19 mouse cellular contexts compared by ENCODE assay signal in genomic region chr7:122380336-122381130, GRCm38 (mm10).
DNase-seq lines count a peak whose midpoint lies in the region; ATAC-seq and TF ChIP-seq lines count a peak whose summit lies in the region.
"Had no signal": no experiment of that assay in that cellular context is flagged by ENCODE, and none has a peak within 500 bp of the region (broad histone marks: within the 10 kb centered on the region; RNA-seq: fewer than 3 reads in every experiment).

No protein-coding gene starts in this region.

- TF ChIP-seq RAD21 in CH12.LX (IDR thresholded peaks at IDR 0.05; ENCODE audit: low read depth, low read length), result no peak

- peaks cover 33 to 78% of the 10 kb centered on the region in 2 experiments for H3K36me3 ChIP-seq in CH12.LX (replicated peaks in 1 of 2; ENCODE audit: control insufficient read depth in 1 of 2, insufficient read depth in 1 of 2, low read length in 1 of 2)
- H3K36me3 ChIP-seq in thymus, adult 2 months (ENCODE audit: control insufficient read depth, insufficient read depth, low read length), result 0 out of 2 replicates have a peak, but pooled peaks cover 3% of the 10 kb centered on the region
- H3K36me3 ChIP-seq in embryonic facial prominence, embryonic 10.5 days (replicated peaks), result no peaks in the 10 kb centered on the region
- H3K36me3 ChIP-seq: embryonic facial prominence, embryonic 12.5 days; G1E; heart, embryonic 10.5 days; midbrain, embryonic 15.5 days had no signal

- no peak overlapping the region for H3K4me2 ChIP-seq in CH12.LX (ENCODE audit: insufficient read depth, low read depth, poor library complexity, severe bottlenecking)
- H3K4me2 ChIP-seq: embryonic facial prominence, embryonic 12.5 days; lung, embryonic 14.5 days; midbrain, embryonic 15.5 days had no signal

- H3K4me1 ChIP-seq in CH12.LX (ENCODE audit: control insufficient read depth in 1 of 2, insufficient read depth in 2 of 2), result peaks cover 19 to 82% of the 10 kb centered on the region in 2 experiments
- peaks cover 23% of the 10 kb centered on the region for H3K4me1 ChIP-seq in thymus, adult 2 months (replicated peaks; ENCODE audit: control insufficient read depth, insufficient read depth, low read length)
- peaks cover 9% of the 10 kb centered on the region for H3K4me1 ChIP-seq in embryonic facial prominence, embryonic 10.5 days

- no peaks in the 10 kb centered on the region for H3K27me3 ChIP-seq in CH12.LX (replicated peaks)
- H3K27me3 ChIP-seq in thymus, adult 2 months (ENCODE audit: control insufficient read depth, insufficient read depth, low read length), result no peaks in the 10 kb centered on the region
- no peaks in the 10 kb centered on the region for H3K27me3 ChIP-seq in embryonic facial prominence, embryonic 10.5 days (replicated peaks; ENCODE audit: low read depth, poor library complexity, severe bottlenecking)
- H3K27me3 ChIP-seq: embryonic facial prominence, embryonic 12.5 days; midbrain, embryonic 15.5 days had no signal

- H3K79me2 ChIP-seq in CH12.LX (replicated peaks; ENCODE audit: control insufficient read depth, extremely low read depth, insufficient read depth, poor library complexity, severe bottlenecking), result peaks cover 71% of the 10 kb centered on the region

- in situ Hi-C loops in CH12.LX (cut with MboI; ENCODE audit: low pct_ligation_motif_present, low pct_unique_long_range_greater_than_20kb, low sequenced_read_pairs), result no loop called here

- 96% methylated on average over 10 of the region's 10 CpGs for WGBS in thymus, adult 2 months
- WGBS in embryonic facial prominence, embryonic 10.5 days, result 90% methylated on average over 10 of the region's 10 CpGs

- intact Hi-C loops in heart, postnatal 14 days (cut with DNase I), result no loop called here

- no peaks in the 10 kb centered on the region for H3K9me3 ChIP-seq in CH12.LX (replicated peaks; ENCODE audit: low read length)
- H3K9me3 ChIP-seq in embryonic facial prominence, embryonic 10.5 days, result no peaks in the 10 kb centered on the region
- H3K9me3 ChIP-seq: embryonic facial prominence, embryonic 12.5 days; heart, embryonic 10.5 days; midbrain, embryonic 15.5 days had no signal

- dilution Hi-C loops in CH12.LX (cut with MboI; ENCODE audit: extremely low pct_ligation_motif_present, extremely low pct_unique_long_range_greater_than_20kb, low sequenced_read_pairs), result no loop called here

- peak overlapping the region; percentile 37; the same call in 1 of the 2 replicates for H3K27ac ChIP-seq in CH12.LX (ENCODE audit: insufficient read depth, low read depth)
- H3K27ac ChIP-seq in thymus, adult 2 months (ENCODE audit: control insufficient read depth, insufficient read depth, low read length), result no peak overlapping the region
- H3K27ac ChIP-seq in embryonic facial prominence, embryonic 10.5 days (replicated peaks), result no peak overlapping the region
- H3K27ac ChIP-seq: embryonic facial prominence, embryonic 12.5 days; heart, embryonic 10.5 days; liver, embryonic 14.5 days had no signal

- no peak for TF ChIP-seq CTCF in CH12.LX (conservative IDR thresholded peaks at IDR 0.05 in 1 of 2, IDR thresholded peaks at IDR 0.05 in 1 of 2; ENCODE audit: low read depth in 2 of 2, low read length in 2 of 2)
- TF ChIP-seq CTCF in thymus, adult 2 months (IDR thresholded peaks at IDR 0.05; ENCODE audit: borderline replicate concordance, control insufficient read depth, extremely low read depth, insufficient read depth, low read length, poor library complexity), result no peak

- no peak for ATAC-seq in activated CD4-positive, CD25-positive, alpha-beta regulatory T cell, adult 4 months
- ATAC-seq: forebrain, postnatal 0 days; intestine, postnatal 0 days; midbrain, embryonic 15.5 days had no signal

- H3K9ac ChIP-seq in CH12.LX (ENCODE audit: insufficient read depth, low read depth), result no peak overlapping the region
- H3K9ac ChIP-seq: embryonic facial prominence, embryonic 12.5 days; forebrain, postnatal 0 days; liver, embryonic 14.5 days; lung, embryonic 14.5 days; midbrain, embryonic 15.5 days had no signal

- peak; percentile 74 for DNase-seq in heart, adult 11 months
- no peak for DNase-seq in heart, postnatal 14 days
- DNase-seq in CH12.LX (ENCODE audit: extremely low read depth), result no peak
- DNase-seq in cerebellum, adult 18-20 months, result peak; percentile 72 to 80
- DNase-seq in cerebellum, postnatal 14 days, result peak; percentile 67 to 75
- DNase-seq in thymus, adult 2 months, result no peak
- DNase-seq in embryonic facial prominence, embryonic 10.5 days (ENCODE audit: low spot score), result no peak
- DNase-seq: adrenal gland, postnatal 14 days; forebrain, postnatal 0 days; kidney, postnatal 25 days; lung, embryonic 14.5 days; right cerebral cortex, adult 18-20 months had no signal

- no peak for TF ChIP-seq POLR2A in CH12.LX (IDR thresholded peaks at IDR 0.05; ENCODE audit: low read depth, low read length)
- no peak for TF ChIP-seq POLR2A in thymus, adult 2 months (IDR thresholded peaks at IDR 0.05; ENCODE audit: control insufficient read depth, extremely low read depth, insufficient read depth, low read length, poor library complexity)

- H3K4me3 ChIP-seq in CH12.LX (replicated peaks in 1 of 3; ENCODE audit: low read depth in 2 of 3, low read length in 2 of 3, poor library complexity in 1 of 3), result no peak overlapping the region
- H3K4me3 ChIP-seq in thymus, adult 2 months (ENCODE audit: control insufficient read depth, insufficient read depth, low read length), result no peak overlapping the region
- no peak overlapping the region for H3K4me3 ChIP-seq in embryonic facial prominence, embryonic 10.5 days
- H3K4me3 ChIP-seq: embryonic facial prominence, embryonic 12.5 days; heart, embryonic 10.5 days; midbrain, embryonic 15.5 days had no signal

- no peak for TF ChIP-seq EP300 in CH12.LX (IDR thresholded peaks at IDR 0.05; ENCODE audit: low read length)

TF ChIP-seq in CH12.LX, 34 proteins besides CTCF, POLR2A, EP300 and RAD21:
- TF ChIP-seq ZMIZ1 (IDR thresholded peaks at IDR 0.05; ENCODE audit: low read depth, low read length), result no peak
- TF ChIP-seq GABPA (IDR thresholded peaks at IDR 0.05; ENCODE audit: insufficient replicate concordance, low read depth, low read length), result no peak
- no peak for TF ChIP-seq TBP (conservative IDR thresholded peaks at IDR 0.05; ENCODE audit: low read depth, low read length)
- TF ChIP-seq MYC (IDR thresholded peaks at IDR 0.05; ENCODE audit: low read depth, low read length), result no peak
- no peak for TF ChIP-seq NRF1 (IDR thresholded peaks at IDR 0.05; ENCODE audit: low read depth, low read length)
- TF ChIP-seq KAT2A (IDR thresholded peaks at IDR 0.05; ENCODE audit: insufficient replicate concordance, low read length), result no peak
- no peak for TF ChIP-seq NELFE (IDR thresholded peaks at IDR 0.05; ENCODE audit: low read depth, low read length)
- TF ChIP-seq BHLHE40 (IDR thresholded peaks at IDR 0.05; ENCODE audit: low read depth, low read length), result no peak
- TF ChIP-seq PAX5 (IDR thresholded peaks at IDR 0.05; ENCODE audit: low read length), result no peak
- TF ChIP-seq UBTF (IDR thresholded peaks at IDR 0.05; ENCODE audit: low read depth, low read length), result no peak
- TF ChIP-seq SMC3 (IDR thresholded peaks at IDR 0.05; ENCODE audit: low read depth, low read length), result no peak
- no peak for TF ChIP-seq TCF12 (IDR thresholded peaks at IDR 0.05; ENCODE audit: low read depth, low read length)
- no peak for TF ChIP-seq JUND (conservative IDR thresholded peaks at IDR 0.05; ENCODE audit: low read depth, low read length)
- TF ChIP-seq ZNF384 (IDR thresholded peaks at IDR 0.05; ENCODE audit: low read depth, low read length), result no peak
- no peak for TF ChIP-seq ELF1 (IDR thresholded peaks at IDR 0.05; ENCODE audit: low read depth, low read length)
- no peak for TF ChIP-seq MXI1 (IDR thresholded peaks at IDR 0.05; ENCODE audit: low read depth, low read length)
- no peak for TF ChIP-seq JUN (IDR thresholded peaks at IDR 0.05; ENCODE audit: insufficient read depth, low read depth, low read length)
- no peak for TF ChIP-seq CHD2 (IDR thresholded peaks at IDR 0.05; ENCODE audit: low read length)
TF ChIP-seq in CH12.LX: peak in this region for 0.

Comparison
In these comparisons a context has a peak if more than half of its experiments do, and no peak if none do; other contexts are left out.
1. DNase-seq: peak in heart, adult 11 months (single experiment), cerebellum, adult 18-20 months (2 of 2) and cerebellum, postnatal 14 days (2 of 2); none in heart, postnatal 14 days (0 of 2), CH12.LX (single experiment), thymus, adult 2 months (single experiment) and embryonic facial prominence, embryonic 10.5 days (single experiment).